ENCODE assay signal across 24 mouse cellular contexts in genomic region chr1:53795081-53795480, GRCm38 (mm10).
"Had no signal": no experiment of that assay in that cellular context is flagged by ENCODE, and none has a peak within 500 bp of the region (broad histone marks: within the 10 kb centered on the region; RNA-seq: fewer than 3 reads in every experiment).

No protein-coding gene starts in this region.

- H3K36me3 ChIP-seq: heart, embryonic 10.5 days; heart, embryonic 12.5 days; hindbrain, embryonic 10.5 days; hindbrain, embryonic 12.5 days; intestine, embryonic 15.5 days; kidney, embryonic 15.5 days; limb, embryonic 13.5 days; limb, embryonic 15.5 days; liver, embryonic 12.5 days had no signal

- DNase-seq: gastrocnemius, postnatal 25 days; heart, adult 18-20 months; heart, postnatal 10 days; heart, postnatal 4 days; kidney, adult 18-20 months; kidney, adult 9 months; kidney, postnatal 25 days; kidney, postnatal 4 days; layer of hippocampus, adult 9-11 months; layer of hippocampus, postnatal 36 days; left cerebral cortex, postnatal 4 days had no signal

- H3K4me1 ChIP-seq: hindbrain, embryonic 10.5 days; hindbrain, embryonic 12.5 days; intestine, embryonic 15.5 days; kidney, embryonic 15.5 days; limb, embryonic 13.5 days; limb, embryonic 15.5 days had no signal

- H3K27ac ChIP-seq: heart, embryonic 10.5 days; hindbrain, embryonic 10.5 days; hindbrain, embryonic 12.5 days; hindbrain, embryonic 14.5 days; intestine, embryonic 15.5 days; kidney, embryonic 15.5 days; kidney, postnatal 0 days; limb, embryonic 13.5 days; limb, embryonic 15.5 days; liver, embryonic 12.5 days; liver, embryonic 14.5 days had no signal

- ATAC-seq: hindbrain, embryonic 16.5 days; liver, embryonic 12.5 days had no signal

- H3K4me3 ChIP-seq: heart, embryonic 10.5 days; heart, embryonic 12.5 days; hindbrain, embryonic 10.5 days; hindbrain, embryonic 12.5 days; intestine, embryonic 15.5 days; kidney, embryonic 15.5 days; limb, embryonic 13.5 days; limb, embryonic 15.5 days; liver, embryonic 12.5 days had no signal

- H3K27me3 ChIP-seq: heart, embryonic 12.5 days; hindbrain, embryonic 12.5 days; intestine, embryonic 15.5 days; kidney, embryonic 15.5 days; limb, embryonic 13.5 days; limb, embryonic 15.5 days; liver, embryonic 12.5 days had no signal
